Mouse (Mus musculus): Measurements from ENCODE around the gene Sntg2. TPM values are rescaled to one million over a fixed set of nuclear protein-coding genes. Genes with fewer than 3 reads are reported as not detected.

Sntg2 gene
- polyA plus RNA-seq, 1 experiment: 0.88 TPM

DNA sequence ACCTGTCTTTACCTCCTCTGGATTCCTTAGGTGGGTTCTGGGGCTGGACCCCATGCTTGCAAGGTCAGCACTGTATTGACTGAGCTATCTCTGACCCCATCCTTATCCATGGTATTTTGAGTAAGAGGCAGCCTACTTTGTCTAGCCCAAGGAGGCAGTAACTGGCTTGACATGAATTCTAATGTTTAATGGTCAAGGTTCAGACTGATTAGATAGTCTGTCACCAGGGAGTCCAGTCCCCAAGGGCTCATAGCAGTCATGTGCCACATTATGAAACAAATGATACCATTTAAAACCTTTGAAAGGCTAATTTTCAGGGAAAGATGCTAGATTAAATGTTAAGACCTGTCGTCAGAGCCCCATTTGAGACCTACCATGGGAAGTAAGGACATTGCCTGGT, 174.9 kb downstream of the Sntg2 start:
- Histone ChIP-seq H3K27ac (ENCODE audit: insufficient read depth, low read length) (no peak overlapping the region), H3K4me1 (ENCODE audit: control insufficient read depth, insufficient read depth, low read length) (no peaks in the 10 kb centered on the region), H3K4me3 (ENCODE audit: insufficient read depth, low read length) (no peak overlapping the region)
- TF ChIP-seq CTCF (IDR thresholded peaks at IDR 0.05; ENCODE audit: borderline replicate concordance, insufficient read depth, low read length) (no peak), POLR2A (IDR thresholded peaks at IDR 0.05; ENCODE audit: low read depth, low read length) (no peak)

DNA sequence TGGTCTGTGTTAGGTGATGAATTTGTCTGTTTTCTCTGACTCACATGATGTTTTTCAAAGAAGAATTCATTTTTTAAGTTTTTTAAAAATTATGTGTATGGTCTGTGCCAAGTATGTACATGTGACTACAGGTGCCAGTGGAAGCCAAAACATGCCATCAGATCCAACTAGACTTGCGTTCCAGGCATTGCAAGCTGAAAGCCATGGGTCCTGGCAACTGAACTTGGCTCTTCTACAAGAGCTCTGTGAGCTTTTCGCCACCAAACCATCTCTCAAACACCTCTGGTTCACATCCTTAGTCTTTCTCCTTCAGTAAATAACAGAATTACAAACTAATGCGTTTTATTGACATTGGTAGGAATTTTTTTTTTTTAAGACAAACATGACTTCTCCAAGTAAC, 191.5 kb downstream of the Sntg2 start:
- Histone ChIP-seq H3K4me1 (ENCODE audit: control insufficient read depth, insufficient read depth, low read length) (no peaks in the 10 kb centered on the region), H3K4me3 (ENCODE audit: insufficient read depth, low read length) (no peak overlapping the region), H3K27ac (ENCODE audit: insufficient read depth, low read length) (no peak overlapping the region)
- TF ChIP-seq POLR2A (IDR thresholded peaks at IDR 0.05; ENCODE audit: low read depth, low read length) (no peak), CTCF (IDR thresholded peaks at IDR 0.05; ENCODE audit: borderline replicate concordance, insufficient read depth, low read length) (no peak)

DNA sequence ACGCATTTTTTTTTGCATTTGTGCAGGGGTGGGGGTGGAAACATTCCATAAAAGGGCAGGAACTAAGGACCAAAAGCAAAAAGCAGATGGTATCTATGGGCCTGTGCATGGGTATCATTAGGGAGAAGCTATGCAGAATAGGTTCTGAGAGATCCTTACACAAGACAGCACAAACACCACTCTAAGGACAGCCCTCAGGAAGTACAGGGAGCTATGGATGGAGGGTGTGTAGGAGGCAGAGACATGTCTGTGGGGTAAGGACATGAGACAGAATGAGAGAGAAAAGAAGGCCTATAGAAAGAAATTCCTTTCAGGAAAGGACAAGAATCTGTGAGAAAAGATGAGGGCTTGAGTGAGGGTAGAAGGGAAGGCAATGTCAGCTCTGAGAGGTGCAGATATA, 193.6 kb downstream of the Sntg2 start:
- H3K4me1 ChIP-seq (ENCODE audit: control insufficient read depth, insufficient read depth, low read length): no peaks in the 10 kb centered on the region
- H3K4me3 ChIP-seq (ENCODE audit: insufficient read depth, low read length): no peak overlapping the region
- H3K27ac ChIP-seq (ENCODE audit: insufficient read depth, low read length): no peak overlapping the region
- TF ChIP-seq CTCF (IDR thresholded peaks at IDR 0.05; ENCODE audit: borderline replicate concordance, insufficient read depth, low read length) (no peak), POLR2A (IDR thresholded peaks at IDR 0.05; ENCODE audit: low read depth, low read length) (no peak)

GRCm38 (mm10) chr12:30177966-30178365, 195.2 kb downstream of the Sntg2 start:
- Histone ChIP-seq H3K27ac (ENCODE audit: insufficient read depth, low read length) (no peak overlapping the region), H3K4me1 (ENCODE audit: control insufficient read depth, insufficient read depth, low read length) (no peaks in the 10 kb centered on the region), H3K4me3 (ENCODE audit: insufficient read depth, low read length) (no peak overlapping the region)
- no peak for TF ChIP-seq POLR2A (IDR thresholded peaks at IDR 0.05; ENCODE audit: low read depth, low read length)
- no peak for TF ChIP-seq CTCF (IDR thresholded peaks at IDR 0.05; ENCODE audit: borderline replicate concordance, insufficient read depth, low read length)

DNA sequence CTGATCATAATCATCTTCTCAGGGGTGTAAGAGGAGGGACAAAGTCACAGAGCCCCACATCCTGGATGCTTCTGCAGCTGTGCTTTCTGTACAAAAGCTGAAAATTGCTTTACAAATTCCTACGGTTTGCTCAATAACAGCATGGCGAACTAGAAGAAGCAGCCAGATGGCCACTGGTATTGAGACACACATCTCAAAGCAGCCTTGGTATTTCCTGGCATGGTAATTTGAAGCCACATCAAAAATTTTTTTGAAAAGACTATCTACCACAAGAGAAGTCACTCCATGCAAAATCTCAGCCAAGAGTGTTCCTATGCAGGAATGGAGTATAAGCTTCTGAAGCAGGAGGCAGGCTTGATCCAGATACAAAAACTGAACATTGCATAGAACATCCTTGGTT, 195.6 kb downstream of the Sntg2 start:
- H3K4me3 ChIP-seq (ENCODE audit: insufficient read depth, low read length): no peak overlapping the region
- H3K4me1 ChIP-seq (ENCODE audit: control insufficient read depth, insufficient read depth, low read length): no peaks in the 10 kb centered on the region
- TF ChIP-seq POLR2A (IDR thresholded peaks at IDR 0.05; ENCODE audit: low read depth, low read length): no peak
- no peak for TF ChIP-seq CTCF (IDR thresholded peaks at IDR 0.05; ENCODE audit: borderline replicate concordance, insufficient read depth, low read length)
- no peak overlapping the region for H3K27ac ChIP-seq (ENCODE audit: insufficient read depth, low read length)

- H3K4me3 ChIP-seq (ENCODE audit: insufficient read depth, low read length): no peak overlapping the region
- H3K27ac ChIP-seq (ENCODE audit: insufficient read depth, low read length): no peak overlapping the region
- no peaks in the 10 kb centered on the region for H3K4me1 ChIP-seq (ENCODE audit: control insufficient read depth, insufficient read depth, low read length)
- TF ChIP-seq CTCF (IDR thresholded peaks at IDR 0.05; ENCODE audit: borderline replicate concordance, insufficient read depth, low read length): no peak
- no peak for TF ChIP-seq POLR2A (IDR thresholded peaks at IDR 0.05; ENCODE audit: low read depth, low read length)
Observed at GRCm38 (mm10) chr12:30168491-30168890, 204.7 kb downstream of the Sntg2 start.

DNA sequence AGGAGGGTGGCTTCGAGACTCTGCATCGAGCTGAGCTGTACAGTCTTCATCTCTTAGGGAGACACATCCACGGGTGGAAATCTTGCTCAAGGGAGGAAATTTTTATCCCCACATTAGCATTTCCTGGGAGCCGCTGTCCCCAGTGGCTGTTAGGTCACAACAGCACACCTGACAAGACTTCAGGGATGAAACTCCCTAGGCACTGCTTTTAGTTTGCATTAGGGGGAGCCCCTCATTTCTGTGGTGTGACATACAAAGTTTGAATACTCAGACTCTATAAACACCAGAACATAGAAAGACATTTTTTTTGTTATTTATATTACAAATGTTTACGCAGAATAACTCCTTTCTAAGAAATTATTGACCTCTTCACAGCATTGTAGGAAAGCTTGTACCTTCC, 208.6 kb downstream of the Sntg2 start:
- no peak for TF ChIP-seq POLR2A (IDR thresholded peaks at IDR 0.05; ENCODE audit: low read depth, low read length)
- no peak for TF ChIP-seq CTCF (IDR thresholded peaks at IDR 0.05; ENCODE audit: borderline replicate concordance, insufficient read depth, low read length)
- H3K27ac ChIP-seq (ENCODE audit: insufficient read depth, low read length): no peak overlapping the region
- H3K4me1 ChIP-seq (ENCODE audit: control insufficient read depth, insufficient read depth, low read length): no peaks in the 10 kb centered on the region
- no peak overlapping the region for H3K4me3 ChIP-seq (ENCODE audit: insufficient read depth, low read length)

- no peaks in the 10 kb centered on the region for H3K4me1 ChIP-seq (ENCODE audit: control insufficient read depth, insufficient read depth, low read length)
- no peak overlapping the region for H3K27ac ChIP-seq (ENCODE audit: insufficient read depth, low read length)
- H3K4me3 ChIP-seq (ENCODE audit: insufficient read depth, low read length): no peak overlapping the region
- TF ChIP-seq POLR2A (IDR thresholded peaks at IDR 0.05; ENCODE audit: low read depth, low read length) (no peak), CTCF (IDR thresholded peaks at IDR 0.05; ENCODE audit: borderline replicate concordance, insufficient read depth, low read length) (no peak)
Observed at GRCm38 (mm10) chr12:30164005-30164404, 209.2 kb downstream of the Sntg2 start.

- no peak overlapping the region for H3K27ac ChIP-seq (ENCODE audit: insufficient read depth, low read length)
- TF ChIP-seq CTCF (IDR thresholded peaks at IDR 0.05; ENCODE audit: borderline replicate concordance, insufficient read depth, low read length): no peak
- no peak for TF ChIP-seq POLR2A (IDR thresholded peaks at IDR 0.05; ENCODE audit: low read depth, low read length)
- H3K4me1 ChIP-seq (ENCODE audit: control insufficient read depth, insufficient read depth, low read length): no peaks in the 10 kb centered on the region
- H3K4me3 ChIP-seq (ENCODE audit: insufficient read depth, low read length): no peak overlapping the region
Observed at GRCm38 (mm10) chr12:30161731-30162406, 211.3 kb downstream of the Sntg2 start.

DNA sequence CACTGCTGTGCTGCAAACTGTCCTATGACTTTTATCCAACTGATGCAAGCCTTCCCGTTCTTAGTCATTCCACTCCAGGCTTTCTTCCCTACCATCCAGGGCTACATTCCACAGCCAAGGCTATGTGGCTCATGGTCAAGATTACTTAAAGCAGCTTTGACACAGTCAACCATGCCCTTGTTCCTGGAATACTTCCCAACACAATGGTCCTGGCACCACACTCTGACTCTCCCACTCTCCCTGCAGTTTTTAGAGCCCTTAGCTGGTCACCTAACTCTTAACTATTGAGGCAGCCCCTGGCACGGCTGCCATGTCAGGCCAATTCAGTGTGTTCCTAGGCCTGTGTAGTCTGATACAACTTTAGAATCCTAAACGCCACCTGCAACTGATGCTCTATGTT, 212.7 kb downstream of the Sntg2 start:
- Histone ChIP-seq H3K27ac (ENCODE audit: insufficient read depth, low read length) (no peak overlapping the region), H3K4me1 (ENCODE audit: control insufficient read depth, insufficient read depth, low read length) (no peaks in the 10 kb centered on the region), H3K4me3 (ENCODE audit: insufficient read depth, low read length) (no peak overlapping the region)
- no peak for TF ChIP-seq CTCF (IDR thresholded peaks at IDR 0.05; ENCODE audit: borderline replicate concordance, insufficient read depth, low read length)
- no peak for TF ChIP-seq POLR2A (IDR thresholded peaks at IDR 0.05; ENCODE audit: low read depth, low read length)

Measured in embryonic fibroblast, embryonic 13.5 days (primary cell).